ENCODE assay signal across 8 mouse cellular contexts in the genomic region with DNA sequence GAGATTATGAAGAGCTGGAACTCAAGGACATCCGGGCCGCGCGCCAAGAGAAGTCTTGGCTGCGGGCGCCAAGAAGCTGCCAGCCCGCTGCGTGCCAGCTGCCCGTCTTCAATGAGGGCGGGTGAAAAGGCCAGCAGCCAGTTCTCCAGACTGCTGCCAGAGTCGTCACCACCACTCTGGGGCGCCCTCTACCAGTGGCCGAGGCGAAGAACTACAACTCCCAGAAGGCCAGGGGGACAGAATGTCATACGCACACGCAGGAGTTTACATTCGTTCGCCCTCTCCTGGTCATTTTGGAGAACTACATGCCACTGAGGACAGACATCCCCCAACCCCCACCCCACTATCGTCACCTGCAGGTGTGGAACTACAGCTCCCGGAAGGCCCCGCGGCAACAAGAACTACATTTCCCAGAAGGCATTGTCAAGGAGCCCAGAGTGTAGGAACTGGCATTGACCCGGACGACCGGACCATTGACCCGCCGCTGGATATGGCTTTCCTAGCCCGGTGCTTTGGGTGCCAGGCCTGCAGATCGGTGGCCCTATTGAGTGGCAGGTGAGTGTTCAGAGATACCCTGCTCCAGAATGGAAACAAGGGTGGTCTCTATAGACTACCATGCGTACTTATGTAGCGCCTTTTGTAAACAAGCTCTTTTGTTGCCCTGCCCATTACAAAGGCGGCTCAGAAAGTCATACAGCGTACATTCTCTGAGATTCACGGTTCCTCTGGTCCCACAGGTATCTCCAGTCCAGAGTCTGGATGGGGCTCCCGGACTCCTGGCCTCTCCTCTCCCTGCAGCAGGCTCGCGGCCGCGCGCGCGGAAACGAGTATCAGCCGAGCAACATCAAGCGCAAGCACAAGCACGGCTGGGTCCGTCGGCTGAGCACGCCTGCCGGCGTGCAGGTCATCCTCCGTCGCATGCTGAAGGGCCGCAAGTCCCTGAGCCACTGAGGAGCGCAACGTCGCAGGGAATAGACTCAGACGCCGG. TPM values are rescaled to one million over a fixed set of nuclear protein-coding genes. Genes with fewer than 3 reads are reported as not detected.
DNase-seq lines count a peak whose midpoint lies in the region; ATAC-seq lines count a peak whose summit lies in the region.

A gene (plus strand): TSS at position 447 of the 988 bp plus-strand sequence.

- H3K27ac ChIP-seq in brown adipose tissue, adult 24 weeks (replicated peaks; ENCODE audit: low read depth, low read length): peak within 1 kb of the TSS; percentile 84
- H3K27ac ChIP-seq in heart, embryonic 13.5 days (replicated peaks): peak within 1 kb of the TSS; percentile 94
- H3K27ac ChIP-seq in liver, embryonic 12.5 days: peak within 1 kb of the TSS; percentile 84
- H3K27ac ChIP-seq in stomach, embryonic 15.5 days: peak within 1 kb of the TSS; percentile 95

- peak; percentile 99 for DNase-seq in CD4-positive, CD25-positive, alpha-beta regulatory T cell, adult 2 months (ENCODE audit: low read depth, low spot score)
- DNase-seq in fat pad, adult 2 months (ENCODE audit: extremely low read depth, low read depth, low spot score): peak; percentile 97
- peak; percentile 97 for DNase-seq in kidney, postnatal 10 days
- peak; percentile 99 for DNase-seq in natural killer cell, adult 2 months (ENCODE audit: low spot score in 2 of 2)

- no peaks in the 10 kb centered on the region for H3K9me3 ChIP-seq in heart, embryonic 13.5 days
- H3K9me3 ChIP-seq in liver, embryonic 12.5 days (replicated peaks): no peaks in the 10 kb centered on the region
- H3K9me3 ChIP-seq in stomach, embryonic 15.5 days: no peaks in the 10 kb centered on the region

- peak; percentile 70 for ATAC-seq in heart, embryonic 13.5 days (ENCODE audit: extremely low read depth, insufficient number of reproducible peaks, low FRiP score, low TSS enrichment)
- ATAC-seq in liver, embryonic 12.5 days: peak; percentile 82
- peak; percentile 84 for ATAC-seq in stomach, embryonic 15.5 days (ENCODE audit: insufficient read depth, low FRiP score, low read depth)

- WGBS in heart, embryonic 13.5 days: under 1% methylated on average over 59 of the region's 59 CpGs
- WGBS in liver, embryonic 12.5 days (ENCODE audit: insufficient replicate concordance): under 1% methylated on average over 59 of the region's 59 CpGs
- under 1% methylated on average over 59 of the region's 59 CpGs for WGBS in stomach, embryonic 15.5 days

- H3K36me3 ChIP-seq in heart, embryonic 13.5 days: peaks cover 32% of the 10 kb centered on the region
- peaks cover 33% of the 10 kb centered on the region for H3K36me3 ChIP-seq in liver, embryonic 12.5 days
- peaks cover 10% of the 10 kb centered on the region; the same call in 1 of the 2 replicates for H3K36me3 ChIP-seq in stomach, embryonic 15.5 days

- H3K4me1 ChIP-seq in brown adipose tissue, adult 24 weeks (ENCODE audit: control insufficient read depth, insufficient read depth, insufficient read length, low read length): peaks cover 1% of the 10 kb centered on the region; the same call in 1 of the 2 replicates
- peaks cover 43% of the 10 kb centered on the region for H3K4me1 ChIP-seq in heart, embryonic 13.5 days
- H3K4me1 ChIP-seq in liver, embryonic 12.5 days: peaks cover 47% of the 10 kb centered on the region
- peaks cover 20% of the 10 kb centered on the region for H3K4me1 ChIP-seq in stomach, embryonic 15.5 days

- peak within 1 kb of the TSS; percentile 74 for H3K4me3 ChIP-seq in brown adipose tissue, adult 24 weeks (ENCODE audit: insufficient read depth, low read depth, low read length)
- peak within 1 kb of the TSS; percentile 69 for H3K4me3 ChIP-seq in heart, embryonic 13.5 days
- H3K4me3 ChIP-seq in liver, embryonic 12.5 days: peak within 1 kb of the TSS; percentile 84
- H3K4me3 ChIP-seq in stomach, embryonic 15.5 days (replicated peaks): peak within 1 kb of the TSS; percentile 86

- peak within 1 kb of the TSS; percentile 88 for H3K9ac ChIP-seq in heart, embryonic 13.5 days
- H3K9ac ChIP-seq in liver, embryonic 12.5 days: peak within 1 kb of the TSS; percentile 84
- H3K9ac ChIP-seq in stomach, embryonic 15.5 days: peak within 1 kb of the TSS; percentile 76

- peaks cover 17% of the 10 kb centered on the region for H3K27me3 ChIP-seq in heart, embryonic 13.5 days (replicated peaks)
- H3K27me3 ChIP-seq in liver, embryonic 12.5 days (replicated peaks): peaks cover 10% of the 10 kb centered on the region
- no peaks in the 10 kb centered on the region for H3K27me3 ChIP-seq in stomach, embryonic 15.5 days (replicated peaks)

- H3K4me2 ChIP-seq in heart, embryonic 13.5 days: peak within 1 kb of the TSS; percentile 95
- H3K4me2 ChIP-seq in liver, embryonic 12.5 days: peak within 1 kb of the TSS; percentile 97
- H3K4me2 ChIP-seq in stomach, embryonic 15.5 days: peak within 1 kb of the TSS; percentile 92

RNA-seq across cellular contexts. Expression of the gene that starts here (rescaled TPM):
- polyA plus RNA-seq in brown adipose tissue, adult 24 weeks (2012; ENCODE audit: insufficient read depth, insufficient read length, missing spikeins): 313 and 378 TPM in 2 replicates
- polyA plus RNA-seq in heart, embryonic 13.5 days (2015; fragmentation: Nextera tagmentation; extraction: Ambion mirVana): 165 and 186 TPM in 2 replicates
- polyA plus RNA-seq in liver, embryonic 12.5 days (2016; fragmentation: Nextera tagmentation; extraction: Ambion mirVana): 168 and 173 TPM in 2 replicates
- polyA plus RNA-seq in stomach, embryonic 15.5 days (2015; fragmentation: Nextera tagmentation; extraction: Ambion mirVana): 154 and 164 TPM in 2 replicates

Comparison
In these comparisons a context has a peak if more than half of its experiments do, and no peak if none do; other contexts are left out.
1. Peak in every context shown above with its lines: DNase-seq, ATAC-seq, H3K4me3 ChIP-seq and H3K27ac ChIP-seq.